Mouse (Mus musculus): Measurements from ENCODE around the gene Crtac1. TPM values are rescaled to one million over a fixed set of nuclear protein-coding genes. Genes with fewer than 3 reads are reported as not detected.

Crtac1 gene
- polyA plus RNA-seq, 1 experiment from 2014 or later: 15.4 TPM

DNA sequence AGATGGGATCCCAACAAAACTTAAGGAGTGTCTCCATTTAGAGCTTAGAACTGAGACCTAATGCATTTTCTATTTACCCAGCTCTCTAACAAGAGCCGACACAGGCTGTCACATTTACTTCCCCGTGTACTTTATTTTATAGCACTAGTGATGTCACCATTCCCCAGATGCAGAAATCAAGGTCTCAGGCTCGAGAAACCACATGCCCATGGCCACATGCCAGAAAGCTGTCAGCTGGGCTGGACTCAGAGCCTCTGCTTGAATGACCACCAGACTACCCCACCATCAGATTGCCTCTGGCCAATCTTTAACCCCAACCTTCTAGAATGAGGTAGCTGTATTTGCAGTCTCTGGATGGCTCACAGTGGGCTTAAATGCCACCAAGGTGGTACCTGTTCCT, 188.2 kb downstream of the Crtac1 start:
- Histone ChIP-seq H3K36me3 (ENCODE audit: control insufficient read depth, insufficient read depth, low read length) (no peaks in the 10 kb centered on the region), H3K9ac (replicated peaks; ENCODE audit: low read length) (no peak overlapping the region), H3K27me3 (ENCODE audit: control insufficient read depth, insufficient read depth, low read length) (no peaks in the 10 kb centered on the region), H3K9me3 (ENCODE audit: control insufficient read depth, low read length) (no peaks in the 10 kb centered on the region), H3K27ac (replicated peaks; ENCODE audit: low read depth, low read length) (no peak overlapping the region), H3K4me3 (replicated peaks; ENCODE audit: low read depth, low read length) (no peak overlapping the region), H3K4me2 (ENCODE audit: low read length) (no peak overlapping the region), H3K4me1 (ENCODE audit: control insufficient read depth, insufficient read depth, low read length) (no peaks in the 10 kb centered on the region)
- DNase-seq (no peak), ATAC-seq (ENCODE audit: low FRiP score, low TSS enrichment) (no peak)
- 70% methylated on average over 3 of the region's 3 CpGs for WGBS

DNA sequence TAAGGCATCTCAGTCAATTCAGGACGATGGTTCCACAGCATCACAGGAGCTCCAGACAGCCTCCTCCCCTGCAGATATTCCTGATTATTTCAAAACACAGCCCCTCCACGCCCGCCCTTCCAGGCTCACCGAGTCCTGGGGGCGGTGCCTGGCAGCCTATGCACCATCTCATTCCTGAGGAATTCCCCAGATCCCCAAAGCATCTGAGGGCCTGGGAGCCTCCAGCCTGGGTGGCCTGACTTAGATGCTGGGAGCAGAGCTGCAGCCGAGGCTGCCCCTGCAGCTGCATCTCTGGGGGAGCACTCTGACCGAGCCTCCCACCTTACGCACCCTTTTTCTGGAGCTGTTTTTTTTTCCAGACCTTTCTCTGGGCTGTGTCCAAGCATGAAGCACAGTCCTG, 190.7 kb downstream of the Crtac1 start:
- H3K27me3 ChIP-seq (ENCODE audit: control insufficient read depth, insufficient read depth, low read length): no peaks in the 10 kb centered on the region
- DNase-seq (no peak), ATAC-seq (ENCODE audit: low FRiP score, low TSS enrichment) (no peak)
- no peaks in the 10 kb centered on the region for H3K9me3 ChIP-seq (ENCODE audit: control insufficient read depth, low read length)
- 55% methylated on average over 8 of the region's 8 CpGs for WGBS
- H3K27ac ChIP-seq (replicated peaks; ENCODE audit: low read depth, low read length): no peak overlapping the region
- no peaks in the 10 kb centered on the region for H3K36me3 ChIP-seq (ENCODE audit: control insufficient read depth, insufficient read depth, low read length)
- no peak overlapping the region for H3K4me3 ChIP-seq (replicated peaks; ENCODE audit: low read depth, low read length)
- no peak overlapping the region for H3K4me2 ChIP-seq (ENCODE audit: low read length)
- peaks cover 7% of the 10 kb centered on the region; the same call in 1 of the 2 replicates for H3K4me1 ChIP-seq (ENCODE audit: control insufficient read depth, insufficient read depth, low read length)
- H3K9ac ChIP-seq (replicated peaks; ENCODE audit: low read length): no peak overlapping the region

DNA sequence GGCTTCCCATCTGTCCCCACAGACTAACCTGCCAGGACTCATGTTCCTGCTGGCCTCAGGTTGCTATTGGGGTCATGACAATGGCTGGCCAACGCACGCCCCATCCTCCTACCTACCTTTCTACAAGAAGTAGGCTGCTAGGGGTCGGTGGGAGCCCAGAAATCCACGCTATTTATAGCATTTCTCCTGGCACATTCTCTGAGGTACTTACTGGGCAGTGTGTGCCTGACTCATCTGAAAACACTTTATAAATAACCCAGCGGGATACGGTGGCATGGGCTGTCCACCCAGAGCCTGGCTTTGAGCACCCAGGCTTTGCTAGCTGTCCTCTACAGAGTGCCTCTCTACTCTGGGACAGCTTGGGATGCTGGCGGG, 193.3 kb downstream of the Crtac1 start:
- H3K9ac ChIP-seq (replicated peaks; ENCODE audit: low read length): no peak overlapping the region
- no peak overlapping the region for H3K4me2 ChIP-seq (ENCODE audit: low read length)
- no peak for ATAC-seq (ENCODE audit: low FRiP score, low TSS enrichment)
- 68% methylated on average over 7 of the region's 7 CpGs for WGBS
- no peak for DNase-seq
- H3K4me1 ChIP-seq (ENCODE audit: control insufficient read depth, insufficient read depth, low read length): peaks cover 7% of the 10 kb centered on the region; the same call in 1 of the 2 replicates
- no peak overlapping the region for H3K4me3 ChIP-seq (replicated peaks; ENCODE audit: low read depth, low read length)
- no peaks in the 10 kb centered on the region for H3K27me3 ChIP-seq (ENCODE audit: control insufficient read depth, insufficient read depth, low read length)
- no peaks in the 10 kb centered on the region for H3K36me3 ChIP-seq (ENCODE audit: control insufficient read depth, insufficient read depth, low read length)
- no peak overlapping the region for H3K27ac ChIP-seq (replicated peaks; ENCODE audit: low read depth, low read length)
- no peaks in the 10 kb centered on the region for H3K9me3 ChIP-seq (ENCODE audit: control insufficient read depth, low read length)

DNA sequence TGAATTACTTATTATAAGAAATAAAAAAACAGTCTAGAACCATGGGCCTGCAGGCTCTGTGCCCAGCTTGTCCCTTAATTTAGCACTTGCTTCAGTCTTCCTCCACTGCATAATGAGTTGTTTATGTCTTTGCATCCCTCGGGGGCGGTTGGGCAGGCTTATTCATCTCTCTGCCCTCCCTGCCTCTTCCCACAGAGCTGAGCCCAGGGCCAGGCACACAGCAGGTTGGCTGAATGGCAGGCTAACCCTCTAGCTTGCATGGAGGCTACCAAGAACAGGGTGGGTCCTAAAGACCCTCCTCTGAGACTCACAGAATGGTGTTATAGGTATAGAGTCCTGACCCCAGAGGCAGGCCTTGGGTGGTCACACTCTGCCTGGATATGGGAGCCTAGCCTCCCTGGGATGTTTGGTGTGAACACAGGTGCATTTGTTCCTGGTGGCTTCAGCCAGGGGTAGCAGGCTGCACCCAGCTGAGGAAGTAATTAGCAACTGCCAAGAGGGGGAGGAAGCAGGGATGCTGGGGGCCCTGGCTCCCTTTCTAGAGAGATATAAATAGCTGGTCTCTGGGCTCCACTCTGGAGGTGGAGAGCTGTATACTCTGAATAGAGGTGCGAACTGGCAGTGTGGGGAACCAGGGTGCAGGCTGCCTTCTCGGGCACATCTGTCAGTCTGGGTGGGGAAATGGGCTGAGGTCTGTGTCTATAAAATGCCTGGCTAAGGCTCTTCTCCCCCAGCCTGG, 193.8 kb downstream of the Crtac1 start:
- DNase-seq: peak; percentile 55
- H3K4me1 ChIP-seq (ENCODE audit: control insufficient read depth, insufficient read depth, low read length): peaks cover 7% of the 10 kb centered on the region; the same call in 1 of the 2 replicates
- H3K27ac ChIP-seq (replicated peaks; ENCODE audit: low read depth, low read length): peak overlapping the region; percentile 22; the same call in 1 of the 2 replicates
- no peaks in the 10 kb centered on the region for H3K36me3 ChIP-seq (ENCODE audit: control insufficient read depth, insufficient read depth, low read length)
- 28% methylated on average over 4 of the region's 4 CpGs for WGBS
- H3K9me3 ChIP-seq (ENCODE audit: control insufficient read depth, low read length): no peaks in the 10 kb centered on the region
- H3K4me3 ChIP-seq (replicated peaks; ENCODE audit: low read depth, low read length): no peak overlapping the region
- H3K9ac ChIP-seq (replicated peaks; ENCODE audit: low read length): no peak overlapping the region
- no peak; the same call in 1 of the 2 replicates for ATAC-seq (ENCODE audit: low FRiP score, low TSS enrichment)
- H3K27me3 ChIP-seq (ENCODE audit: control insufficient read depth, insufficient read depth, low read length): no peaks in the 10 kb centered on the region
- no peak overlapping the region for H3K4me2 ChIP-seq (ENCODE audit: low read length)

Small RNA genes within 50 kb of the gene (microRNA-seq; reads per million reads assigned to microRNA genes)
- gene Gm26339 (not detected), gene Mir3085 (1.3 reads per million)

Other genes with a start within 250 kb of the Crtac1 start
- gene Sfrp5, start 229.5 kb downstream of the Crtac1 start, polyA plus RNA-seq (2014; fragmentation: Nextera tagmentation; extraction: Ambion mirVana): 0.68 and 0.82 TPM in 2 replicates
- 34.1 and 42.2 TPM in 2 replicates for gene Golga7b, start 184.2 kb downstream of the Crtac1 start, polyA plus RNA-seq (2014; fragmentation: Nextera tagmentation; extraction: Ambion mirVana)
- gene R3hcc1l, start 87.0 kb upstream of the Crtac1 start, polyA plus RNA-seq (2014; fragmentation: Nextera tagmentation; extraction: Ambion mirVana): 11.5 and 15.4 TPM in 2 replicates
- gene Loxl4, start 181.0 kb upstream of the Crtac1 start, polyA plus RNA-seq (2014; fragmentation: Nextera tagmentation; extraction: Ambion mirVana): 0.18 and 0.20 TPM in 2 replicates